Mouse (Mus musculus): ENCODE results near the gene Kcnc4. TPM values are rescaled to one million over a fixed set of nuclear protein-coding genes. Genes with fewer than 3 reads are reported as not detected.

The Kcnc4 gene
- polyA plus RNA-seq, 1 experiment from 2014 or later = 0.76 TPM

Other genes starting within 250 kb of the Kcnc4 start
- gene Cym, start 237.8 kb downstream of the Kcnc4 start, polyA plus RNA-seq (2015; fragmentation: Nextera tagmentation; extraction: Ambion mirVana) = 0.21 TPM in 1 of 2 replicates, not detected in the other
- gene A630076J17Rik, start 228.9 kb downstream of the Kcnc4 start, polyA plus RNA-seq (2015; fragmentation: Nextera tagmentation; extraction: Ambion mirVana) = not detected in 2 replicates
- gene Prok1, start 219.8 kb downstream of the Kcnc4 start, polyA plus RNA-seq (2015; fragmentation: Nextera tagmentation; extraction: Ambion mirVana) = not detected in 2 replicates
- gene Lamtor5, start 180.7 kb downstream of the Kcnc4 start, polyA plus RNA-seq (2015; fragmentation: Nextera tagmentation; extraction: Ambion mirVana) = 184 and 198 TPM in 2 replicates
- gene Slc16a4, start 168.3 kb downstream of the Kcnc4 start, polyA plus RNA-seq (2015; fragmentation: Nextera tagmentation; extraction: Ambion mirVana) = 4.0 and 4.7 TPM in 2 replicates
- gene Rbm15, start 125.9 kb downstream of the Kcnc4 start, polyA plus RNA-seq (2015; fragmentation: Nextera tagmentation; extraction: Ambion mirVana) = 12.7 and 13.0 TPM in 2 replicates
- 6.7 and 8.0 TPM in 2 replicates for gene Slc6a17, start 58.5 kb upstream of the Kcnc4 start, polyA plus RNA-seq (2015; fragmentation: Nextera tagmentation; extraction: Ambion mirVana)
- gene Ubl4b, start 95.5 kb upstream of the Kcnc4 start, polyA plus RNA-seq (2015; fragmentation: Nextera tagmentation; extraction: Ambion mirVana) = 0.12 TPM in 1 of 2 replicates, not detected in the other
- gene Alx3, start 135.5 kb upstream of the Kcnc4 start, polyA plus RNA-seq (2015; fragmentation: Nextera tagmentation; extraction: Ambion mirVana) = 17.2 and 20.1 TPM in 2 replicates
- not detected in 2 replicates for gene Gm10961, start 171.8 kb upstream of the Kcnc4 start, polyA plus RNA-seq (2015; fragmentation: Nextera tagmentation; extraction: Ambion mirVana)
- 52.4 and 55.8 TPM in 2 replicates for gene Strip1, start 172.1 kb upstream of the Kcnc4 start, polyA plus RNA-seq (2015; fragmentation: Nextera tagmentation; extraction: Ambion mirVana)
- 81.1 and 85.2 TPM in 2 replicates for gene Ahcyl1, start 237.0 kb upstream of the Kcnc4 start, polyA plus RNA-seq (2015; fragmentation: Nextera tagmentation; extraction: Ambion mirVana)